In genomic region chr7:64049183-64049965, GRCm38 (mm10) we compare ENCODE assay signal across 9 mouse cellular contexts.
DNase-seq lines count a peak whose midpoint lies in the region; ATAC-seq lines count a peak whose summit lies in the region.
"Had no signal": no experiment of that assay in that cellular context is flagged by ENCODE, and none has a peak within 500 bp of the region (broad histone marks: within the 10 kb centered on the region; RNA-seq: fewer than 3 reads in every experiment).

No protein-coding gene starts in this region.

- 66% methylated on average over 11 of the region's 11 CpGs for WGBS in embryonic facial prominence, embryonic 15.5 days
- 61% methylated on average over 11 of the region's 11 CpGs for WGBS in hindbrain, embryonic 16.5 days
- 54% methylated on average over 11 of the region's 11 CpGs for WGBS in stomach, embryonic 14.5 days

- DNase-seq in heart, adult 9 months (ENCODE audit: low spot score in 2 of 2): peak; percentile 10 to 28
- no peak for DNase-seq in heart, postnatal 25 days (ENCODE audit: low spot score)
- DNase-seq in ovary, postnatal 14 days (ENCODE audit: low spot score): no peak
- DNase-seq in kidney, postnatal 4 days: no peak

- H3K36me3 ChIP-seq in embryonic facial prominence, embryonic 15.5 days: no peaks in the 10 kb centered on the region
- no peaks in the 10 kb centered on the region for H3K36me3 ChIP-seq in hindbrain, embryonic 16.5 days (ENCODE audit: control insufficient read depth, insufficient read depth, low read length)
- no peaks in the 10 kb centered on the region for H3K36me3 ChIP-seq in stomach, embryonic 14.5 days (ENCODE audit: control insufficient read depth, insufficient read depth, low read length)

- intact Hi-C loops in heart, postnatal 25 days (cut with DNase I): no loop called here

- H3K4me3 ChIP-seq in embryonic facial prominence, embryonic 15.5 days (replicated peaks): peak overlapping the region; percentile 49; the same call in 1 of the 2 replicates
- H3K4me3 ChIP-seq in hindbrain, embryonic 16.5 days (ENCODE audit: low read length): peak overlapping the region; percentile 47
- peak overlapping the region; percentile 39; the same call in 1 of the 2 replicates for H3K4me3 ChIP-seq in stomach, embryonic 14.5 days (ENCODE audit: low read depth, low read length)
- H3K4me3 ChIP-seq: heart, adult 2 months had no signal

- H3K27ac ChIP-seq in embryonic facial prominence, embryonic 15.5 days (replicated peaks): peak overlapping the region; percentile 60; the same call in 1 of the 2 replicates
- H3K27ac ChIP-seq in hindbrain, embryonic 16.5 days (ENCODE audit: low read depth, low read length): peak overlapping the region; percentile 39
- H3K27ac ChIP-seq in stomach, embryonic 14.5 days (ENCODE audit: low read length): no peak overlapping the region; the same call in 1 of the 2 replicates
- H3K27ac ChIP-seq: heart, adult 2 months had no signal

- peak overlapping the region; percentile 85 for H3K4me2 ChIP-seq in embryonic facial prominence, embryonic 15.5 days (replicated peaks)
- H3K4me2 ChIP-seq in hindbrain, embryonic 16.5 days (ENCODE audit: low read length): peak overlapping the region; percentile 77
- H3K4me2 ChIP-seq in stomach, embryonic 14.5 days (replicated peaks; ENCODE audit: low read depth, low read length): peak overlapping the region; percentile 69

- H3K27me3 ChIP-seq in embryonic facial prominence, embryonic 15.5 days: no peaks in the 10 kb centered on the region
- no peaks in the 10 kb centered on the region for H3K27me3 ChIP-seq in hindbrain, embryonic 16.5 days (replicated peaks; ENCODE audit: control insufficient read depth, insufficient read depth, low read length)
- no peaks in the 10 kb centered on the region for H3K27me3 ChIP-seq in stomach, embryonic 14.5 days (ENCODE audit: control insufficient read depth, insufficient read depth, low read length)

- no peak for ATAC-seq in embryonic facial prominence, embryonic 15.5 days (ENCODE audit: insufficient number of reproducible peaks, low FRiP score, low TSS enrichment, low read depth)
- ATAC-seq in hindbrain, embryonic 16.5 days: no peak
- peak; percentile 19 for ATAC-seq in megakaryocyte, adult 5-6 weeks (ENCODE audit: poor library complexity, severe bottlenecking)
- ATAC-seq in stomach, embryonic 14.5 days (ENCODE audit: insufficient number of reproducible peaks, insufficient read depth, low FRiP score, low read depth): peak; percentile 68; the same call in 1 of the 2 replicates

- H3K9ac ChIP-seq in embryonic facial prominence, embryonic 15.5 days: no peak overlapping the region
- H3K9ac ChIP-seq in hindbrain, embryonic 16.5 days (ENCODE audit: low read depth, low read length): peak overlapping the region; percentile 74
- H3K9ac ChIP-seq in stomach, embryonic 14.5 days (replicated peaks; ENCODE audit: low read depth, low read length): peak overlapping the region; percentile 46; the same call in 1 of the 2 replicates

- H3K9me3 ChIP-seq in embryonic facial prominence, embryonic 15.5 days (replicated peaks): no peaks in the 10 kb centered on the region
- H3K9me3 ChIP-seq in hindbrain, embryonic 16.5 days (ENCODE audit: control insufficient read depth, low read length): no peaks in the 10 kb centered on the region
- no peaks in the 10 kb centered on the region for H3K9me3 ChIP-seq in stomach, embryonic 14.5 days (ENCODE audit: control insufficient read depth, low read depth, low read length)

- H3K4me1 ChIP-seq in embryonic facial prominence, embryonic 15.5 days: peaks cover 30% of the 10 kb centered on the region
- peaks cover 13% of the 10 kb centered on the region for H3K4me1 ChIP-seq in hindbrain, embryonic 16.5 days (ENCODE audit: control insufficient read depth, insufficient read depth, low read depth, low read length)
- H3K4me1 ChIP-seq in stomach, embryonic 14.5 days (ENCODE audit: control insufficient read depth, insufficient read depth, low read length): peaks cover 6% of the 10 kb centered on the region; the same call in 1 of the 2 replicates

Comparison
In these comparisons a context has a peak if more than half of its experiments do, and no peak if none do; other contexts are left out.
1. DNase-seq: peak in heart, adult 9 months (2 of 2); none in heart, postnatal 25 days (single experiment), ovary, postnatal 14 days (single experiment) and kidney, postnatal 4 days (0 of 2).
2. ATAC-seq: peak in megakaryocyte, adult 5-6 weeks (single experiment) and stomach, embryonic 14.5 days (single experiment); none in embryonic facial prominence, embryonic 15.5 days (single experiment) and hindbrain, embryonic 16.5 days (single experiment).
3. Peak in every context shown above with its lines, with median percentiles within 50 percentile points of each other: H3K4me2 ChIP-seq and H3K4me3 ChIP-seq.